Mouse (Mus musculus) right cerebral cortex, postnatal 10 days (tissue): ENCODE measurements around the gene Gm20388.
A peak's percentile ranks its signal among the peaks of the same experiment; 100 is the strongest.

ENCODE experiments used
- DNase-seq, 2 experiments: peaks; one replicate each; pipeline ENCODE4 v3.0.0; 2021; ENCODE audit warnings: low spot score in 2 of 2

The Gm20388 gene

GRCm38 (mm10) chr8:120089511-120089910 is 178.9 kb downstream of the Gm20388 start:
- no peak for DNase-seq

GRCm38 (mm10) chr8:120091032-120091431 is 180.4 kb downstream of the Gm20388 start:
- DNase-seq = no peak

- DNase-seq = no peak
Observed at GRCm38 (mm10) chr8:120093103-120093502, 182.5 kb downstream of the Gm20388 start.

- DNase-seq = no peak
Observed at GRCm38 (mm10) chr8:120094801-120095200, 184.2 kb downstream of the Gm20388 start.

GRCm38 (mm10) chr8:120096486-120096885 is 185.8 kb downstream of the Gm20388 start:
- no peak for DNase-seq

GRCm38 (mm10) chr8:120100388-120101067 is 189.9 kb downstream of the Gm20388 start:
- DNase-seq = no peak

- peak; percentile 89 for DNase-seq
Observed at GRCm38 (mm10) chr8:120101068-120101972, 190.7 kb downstream of the Gm20388 start, which contains the start of gene Zdhhc7. Gene Zdhhc7 (minus strand): TSS chr8:120101482.

GRCm38 (mm10) chr8:120103916-120104315 is 193.3 kb downstream of the Gm20388 start:
- no peak for DNase-seq

- no peak for DNase-seq
Observed at GRCm38 (mm10) chr8:120104721-120105272, 194.2 kb downstream of the Gm20388 start.

- no peak for DNase-seq
Observed at GRCm38 (mm10) chr8:120109149-120109548, 198.5 kb downstream of the Gm20388 start.

- no peak for DNase-seq
Observed at GRCm38 (mm10) chr8:120110966-120111365, 200.3 kb downstream of the Gm20388 start.

GRCm38 (mm10) chr8:120111382-120111781 is 200.7 kb downstream of the Gm20388 start:
- DNase-seq = no peak

- DNase-seq = no peak
Observed at GRCm38 (mm10) chr8:120112535-120112934, 201.9 kb downstream of the Gm20388 start.

- no peak for DNase-seq
Observed at GRCm38 (mm10) chr8:120113306-120113705, 202.7 kb downstream of the Gm20388 start.

- peak; percentile 100 for DNase-seq
Observed at GRCm38 (mm10) chr8:120113758-120114255, 203.2 kb downstream of the Gm20388 start, which contains the start of gene 6430548M08Rik. Gene 6430548M08Rik (plus strand): TSS chr8:120114152.

- DNase-seq = no peak
Observed at GRCm38 (mm10) chr8:120114315-120114841, 203.7 kb downstream of the Gm20388 start.

- no peak for DNase-seq
Observed at GRCm38 (mm10) chr8:120116600-120116999, 206.0 kb downstream of the Gm20388 start.

- no peak for DNase-seq
Observed at GRCm38 (mm10) chr8:120118162-120118561, 207.5 kb downstream of the Gm20388 start.

- DNase-seq = peak in 1 of 2 experiments; percentile 56
Observed at GRCm38 (mm10) chr8:120118847-120119246, 208.2 kb downstream of the Gm20388 start.

- DNase-seq = no peak
Observed at GRCm38 (mm10) chr8:120119429-120119828, 208.8 kb downstream of the Gm20388 start.

- no peak for DNase-seq
Observed at GRCm38 (mm10) chr8:120119931-120120330, 209.3 kb downstream of the Gm20388 start.

- no peak for DNase-seq
Observed at GRCm38 (mm10) chr8:120120951-120121350, 210.3 kb downstream of the Gm20388 start.
